In the genomic region with DNA sequence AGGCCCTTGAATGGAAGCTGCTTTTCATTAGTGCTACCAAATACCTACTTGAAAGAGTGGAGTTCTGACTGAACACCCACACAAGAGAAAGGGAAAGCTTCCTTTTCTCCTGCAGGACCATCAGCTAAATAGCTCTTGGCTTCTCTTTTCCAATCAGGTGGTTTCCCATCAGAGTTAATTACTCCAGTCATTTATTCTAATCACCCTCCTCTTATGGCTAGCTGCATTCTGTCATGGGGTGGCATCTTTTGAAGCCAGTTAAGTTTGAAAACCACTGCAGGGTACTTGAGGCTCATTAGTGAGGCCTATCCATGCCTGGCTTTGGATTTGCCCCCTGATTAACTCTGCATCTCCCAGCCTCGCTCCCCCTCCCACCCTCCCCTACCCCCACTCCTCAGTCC, we compare ENCODE assay signal across 10 mouse cellular contexts.
DNase-seq lines count a peak whose midpoint lies in the region; ATAC-seq lines count a peak whose summit lies in the region.
"Had no signal": no experiment of that assay in that cellular context is flagged by ENCODE, and none has a peak within 500 bp of the region (broad histone marks: within the 10 kb centered on the region; RNA-seq: fewer than 3 reads in every experiment).

No protein-coding gene starts in this region.

- peak; percentile 8 for DNase-seq in brain, adult 2 months (ENCODE audit: low read depth, low spot score)
- DNase-seq in hindbrain, embryonic 14.5 days (ENCODE audit: low spot score), result peak; percentile 66
- DNase-seq in gastrocnemius, adult 18-20 months (ENCODE audit: low spot score), result no peak
- no peak for DNase-seq in urinary bladder, adult 18-20 months (ENCODE audit: low spot score in 2 of 2)
- DNase-seq in kidney, postnatal 10 days, result no peak
- no peak for DNase-seq in kidney, adult 18-20 months
- DNase-seq: heart, adult 11 months had no signal

- no peaks in the 10 kb centered on the region for H3K9me3 ChIP-seq in embryonic facial prominence, embryonic 13.5 days
- H3K9me3 ChIP-seq in hindbrain, embryonic 14.5 days (ENCODE audit: control insufficient read depth, low read length), result no peaks in the 10 kb centered on the region
- no peaks in the 10 kb centered on the region for H3K9me3 ChIP-seq in midbrain, embryonic 16.5 days (replicated peaks; ENCODE audit: control insufficient read depth, low read length, poor library complexity, severe bottlenecking)

- H3K4me1 ChIP-seq in embryonic facial prominence, embryonic 13.5 days, result peaks cover 8% of the 10 kb centered on the region
- peaks cover 15% of the 10 kb centered on the region; the same call in 1 of the 2 replicates for H3K4me1 ChIP-seq in hindbrain, embryonic 14.5 days (replicated peaks; ENCODE audit: control insufficient read depth, insufficient read depth, low read length)
- H3K4me1 ChIP-seq in midbrain, embryonic 16.5 days (ENCODE audit: control insufficient read depth, insufficient read depth, low read length), result peaks cover 6% of the 10 kb centered on the region

- H3K27me3 ChIP-seq in embryonic facial prominence, embryonic 13.5 days, result no peaks in the 10 kb centered on the region
- H3K27me3 ChIP-seq in hindbrain, embryonic 14.5 days (ENCODE audit: control insufficient read depth, insufficient read depth, low read length), result no peaks in the 10 kb centered on the region
- H3K27me3 ChIP-seq in midbrain, embryonic 16.5 days (ENCODE audit: control insufficient read depth, insufficient read depth, low read depth, low read length), result no peaks in the 10 kb centered on the region; the same call in 1 of the 2 replicates

- no peak overlapping the region for H3K4me3 ChIP-seq in embryonic facial prominence, embryonic 13.5 days
- H3K4me3 ChIP-seq in hindbrain, embryonic 14.5 days (replicated peaks; ENCODE audit: low read length), result no peak overlapping the region
- no peak overlapping the region for H3K4me3 ChIP-seq in midbrain, embryonic 16.5 days (ENCODE audit: low read depth, low read length)

- H3K36me3 ChIP-seq in embryonic facial prominence, embryonic 13.5 days, result no peaks in the 10 kb centered on the region
- no peaks in the 10 kb centered on the region; the same call in 1 of the 2 replicates for H3K36me3 ChIP-seq in hindbrain, embryonic 14.5 days (replicated peaks; ENCODE audit: control insufficient read depth, insufficient read depth)
- no peaks in the 10 kb centered on the region for H3K36me3 ChIP-seq in midbrain, embryonic 16.5 days (ENCODE audit: control insufficient read depth, insufficient read depth, low read length)

- WGBS in embryonic facial prominence, embryonic 13.5 days, result 0% methylated on average over 1 of the region's 1 CpGs
- WGBS in hindbrain, embryonic 14.5 days, result 9% methylated on average over 1 of the region's 1 CpGs
- 18% methylated on average over 1 of the region's 1 CpGs for WGBS in midbrain, embryonic 16.5 days

- peak overlapping the region; percentile 8; the same call in 1 of the 2 replicates for H3K27ac ChIP-seq in embryonic facial prominence, embryonic 13.5 days
- 0 out of 2 replicates have a peak overlapping the region, but pooled peaks have one; percentile 2 for H3K27ac ChIP-seq in hindbrain, embryonic 14.5 days
- no peak overlapping the region for H3K27ac ChIP-seq in midbrain, embryonic 16.5 days (ENCODE audit: low read length)
- H3K27ac ChIP-seq: liver, embryonic 14.5 days had no signal

- H3K4me2 ChIP-seq in embryonic facial prominence, embryonic 13.5 days, result no peak overlapping the region
- H3K4me2 ChIP-seq in hindbrain, embryonic 14.5 days (replicated peaks), result no peak overlapping the region
- H3K4me2 ChIP-seq in midbrain, embryonic 16.5 days (ENCODE audit: low read length), result no peak overlapping the region

- H3K9ac ChIP-seq in embryonic facial prominence, embryonic 13.5 days, result no peak overlapping the region
- no peak overlapping the region for H3K9ac ChIP-seq in hindbrain, embryonic 14.5 days
- no peak overlapping the region for H3K9ac ChIP-seq in midbrain, embryonic 16.5 days (ENCODE audit: low read depth, low read length)
- H3K9ac ChIP-seq: liver, embryonic 14.5 days had no signal

- ATAC-seq in embryonic facial prominence, embryonic 13.5 days (ENCODE audit: insufficient number of reproducible peaks, insufficient read depth, low FRiP score, low TSS enrichment, low read depth), result 0 out of 2 replicates have a peak, but pooled peaks have one; percentile 32
- ATAC-seq in hindbrain, embryonic 14.5 days (ENCODE audit: low FRiP score), result peak; percentile 91
- ATAC-seq in midbrain, embryonic 16.5 days, result peak; percentile 89

Comparison
In these comparisons a context has a peak if more than half of its experiments do, and no peak if none do; other contexts are left out.
1. DNase-seq: peak in brain, adult 2 months (single experiment) and hindbrain, embryonic 14.5 days (single experiment); none in gastrocnemius, adult 18-20 months (single experiment), urinary bladder, adult 18-20 months (0 of 2), kidney, postnatal 10 days (single experiment) and kidney, adult 18-20 months (single experiment).
2. ATAC-seq: peak in every context shown above with its lines; median percentile 91 in hindbrain, embryonic 14.5 days; 89 in midbrain, embryonic 16.5 days; 32 in embryonic facial prominence, embryonic 13.5 days.